Comparison of ENCODE assay signal across 7 mouse cellular contexts in the genomic region with DNA sequence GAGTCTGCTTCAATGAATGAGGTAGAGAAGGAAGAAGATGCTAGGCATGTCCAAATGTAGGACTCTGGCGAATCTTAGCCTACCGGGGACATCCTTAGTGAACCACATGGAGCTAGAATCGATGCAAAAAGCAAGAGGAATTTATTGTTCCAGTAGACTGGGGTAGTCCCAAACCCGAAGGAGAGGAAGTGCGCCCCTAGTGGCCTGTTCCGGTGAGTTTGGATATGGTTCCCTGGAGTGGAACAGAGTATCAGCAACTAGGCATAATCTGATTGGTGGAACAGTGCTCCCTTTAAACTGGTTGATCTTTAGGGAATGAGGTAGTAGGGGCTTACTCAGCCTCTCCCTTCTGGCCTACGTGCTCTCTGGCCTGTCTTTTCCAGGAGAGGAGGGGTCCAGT.
A peak's percentile ranks its signal among the peaks of the same experiment; 100 is the strongest.
DNase-seq lines count a peak whose midpoint lies in the region; ATAC-seq and TF ChIP-seq lines count a peak whose summit lies in the region.

No protein-coding gene starts in this region.

- DNase-seq in heart, postnatal 0 days (ENCODE audit: low spot score): no peak
- peak; percentile 46 for DNase-seq in right cerebral cortex, postnatal 14 days
- no peak for DNase-seq in right cerebral cortex, adult 18-20 months
- DNase-seq in retina, postnatal 1 day: peak; percentile 33
- no peak for DNase-seq in urinary bladder, postnatal 14 days (ENCODE audit: low spot score)

- no peak for TF ChIP-seq EP300 in heart, postnatal 0 days (IDR thresholded peaks at IDR 0.05; ENCODE audit: low read depth)

- H3K4me2 ChIP-seq in heart, postnatal 0 days (ENCODE audit: low read depth, low read length): no peak overlapping the region
- no peak overlapping the region for H3K4me2 ChIP-seq in heart, embryonic 11.5 days

- TF ChIP-seq CTCF in heart, postnatal 0 days (IDR thresholded peaks at IDR 0.05; ENCODE audit: low read depth): 0 out of 2 replicates have a peak, but pooled peaks have one; percentile 24
- 0 out of 2 replicates have a peak, but pooled peaks have one; percentile 17 for TF ChIP-seq CTCF in cortical plate, adult 2 months (IDR thresholded peaks at IDR 0.05; ENCODE audit: extremely low read depth, insufficient read depth, low read length)

- H3K4me3 ChIP-seq in heart, postnatal 0 days (ENCODE audit: low read depth, low read length): no peak overlapping the region
- no peak overlapping the region for H3K4me3 ChIP-seq in heart, embryonic 11.5 days (ENCODE audit: low read depth, low read length)
- no peak overlapping the region for H3K4me3 ChIP-seq in cortical plate, adult 2 months (ENCODE audit: insufficient read depth, low read length)

- ATAC-seq in heart, postnatal 0 days (ENCODE audit: insufficient read depth, low read depth): no peak
- ATAC-seq in heart, embryonic 11.5 days (replicated peaks; ENCODE audit: insufficient number of reproducible peaks, low FRiP score, low TSS enrichment): no peak

- no peak for TF ChIP-seq POLR2A in cortical plate, adult 2 months (IDR thresholded peaks at IDR 0.05; ENCODE audit: extremely low read depth, insufficient read depth, low read length)

- 0 out of 2 replicates have a peak, but pooled peaks cover 4% of the 10 kb centered on the region for H3K4me1 ChIP-seq in heart, postnatal 0 days (ENCODE audit: control insufficient read depth, insufficient read depth)
- H3K4me1 ChIP-seq in heart, embryonic 11.5 days (ENCODE audit: control insufficient read depth, insufficient read depth, low read length): peaks cover 14% of the 10 kb centered on the region
- 0 out of 2 replicates have a peak, but pooled peaks cover 3% of the 10 kb centered on the region for H3K4me1 ChIP-seq in cortical plate, adult 2 months (ENCODE audit: control insufficient read depth, insufficient read depth, low read length)

- H3K9ac ChIP-seq in heart, postnatal 0 days (replicated peaks; ENCODE audit: low read depth, low read length): no peak overlapping the region
- H3K9ac ChIP-seq in heart, embryonic 11.5 days (ENCODE audit: low read depth, low read length): no peak overlapping the region

- no peak overlapping the region for H3K27ac ChIP-seq in heart, postnatal 0 days (ENCODE audit: low read depth)
- H3K27ac ChIP-seq in heart, embryonic 11.5 days (ENCODE audit: low read depth, low read length): no peak overlapping the region
- no peak overlapping the region for H3K27ac ChIP-seq in cortical plate, adult 2 months (ENCODE audit: insufficient read depth, low read length)

- no peaks in the 10 kb centered on the region for H3K36me3 ChIP-seq in heart, postnatal 0 days (replicated peaks; ENCODE audit: control insufficient read depth, insufficient read depth, low read length)
- H3K36me3 ChIP-seq in heart, embryonic 11.5 days (ENCODE audit: control insufficient read depth, insufficient read depth, low read length): no peaks in the 10 kb centered on the region

- H3K27me3 ChIP-seq in heart, postnatal 0 days (ENCODE audit: control insufficient read depth, insufficient read depth, low read length): no peaks in the 10 kb centered on the region
- peaks cover 8% of the 10 kb centered on the region; the same call in 1 of the 2 replicates for H3K27me3 ChIP-seq in heart, embryonic 11.5 days (ENCODE audit: control insufficient read depth, insufficient read depth, low read length)

- WGBS in heart, postnatal 0 days: 74% methylated on average over 7 of the region's 7 CpGs
- WGBS in heart, embryonic 11.5 days (ENCODE audit: insufficient replicate concordance): 73% methylated on average over 7 of the region's 7 CpGs

- H3K9me3 ChIP-seq in heart, postnatal 0 days (replicated peaks; ENCODE audit: control insufficient read depth, low read length): no peaks in the 10 kb centered on the region
- no peaks in the 10 kb centered on the region for H3K9me3 ChIP-seq in heart, embryonic 11.5 days (replicated peaks; ENCODE audit: control insufficient read depth, low read length)

Comparison
In these comparisons a context has a peak if more than half of its experiments do, and no peak if none do; other contexts are left out.
1. DNase-seq: peak in right cerebral cortex, postnatal 14 days (single experiment) and retina, postnatal 1 day (single experiment); none in heart, postnatal 0 days (single experiment), right cerebral cortex, adult 18-20 months (single experiment) and urinary bladder, postnatal 14 days (single experiment).